ENCODE assay signal across 8 mouse cellular contexts in genomic region chr5:118478120-118478768, GRCm38 (mm10).
DNase-seq lines count a peak whose midpoint lies in the region; ATAC-seq lines count a peak whose summit lies in the region.

No protein-coding gene starts in this region.

- H3K4me1 ChIP-seq in intestine, embryonic 14.5 days (replicated peaks; ENCODE audit: control insufficient read depth, insufficient read depth, low read length): no peaks in the 10 kb centered on the region; the same call in none of the 2 replicates
- peaks cover 37% of the 10 kb centered on the region for H3K4me1 ChIP-seq in limb, embryonic 13.5 days
- peaks cover 6% of the 10 kb centered on the region for H3K4me1 ChIP-seq in midbrain, embryonic 15.5 days

- no peaks in the 10 kb centered on the region for H3K36me3 ChIP-seq in intestine, embryonic 14.5 days (ENCODE audit: control insufficient read depth, insufficient read depth, low read length)
- no peaks in the 10 kb centered on the region for H3K36me3 ChIP-seq in limb, embryonic 13.5 days
- H3K36me3 ChIP-seq in midbrain, embryonic 15.5 days (replicated peaks): no peaks in the 10 kb centered on the region
- no peaks in the 10 kb centered on the region for H3K36me3 ChIP-seq in splenic B cell, adult 2 months (ENCODE audit: control insufficient read depth, insufficient read depth, low read length, poor library complexity, severe bottlenecking)

- no peaks in the 10 kb centered on the region for H3K9me3 ChIP-seq in intestine, embryonic 14.5 days (ENCODE audit: control insufficient read depth, low read length)
- H3K9me3 ChIP-seq in limb, embryonic 13.5 days: no peaks in the 10 kb centered on the region
- H3K9me3 ChIP-seq in midbrain, embryonic 15.5 days: no peaks in the 10 kb centered on the region

- no peak overlapping the region for H3K27ac ChIP-seq in intestine, embryonic 14.5 days (ENCODE audit: low read depth)
- H3K27ac ChIP-seq in limb, embryonic 13.5 days: peak overlapping the region; percentile 65
- H3K27ac ChIP-seq in midbrain, embryonic 15.5 days: no peak overlapping the region

- H3K27me3 ChIP-seq in intestine, embryonic 14.5 days (replicated peaks; ENCODE audit: control insufficient read depth, insufficient read depth, low read length): no peaks in the 10 kb centered on the region
- no peaks in the 10 kb centered on the region for H3K27me3 ChIP-seq in limb, embryonic 13.5 days
- H3K27me3 ChIP-seq in midbrain, embryonic 15.5 days (replicated peaks): no peaks in the 10 kb centered on the region; the same call in 1 of the 2 replicates
- H3K27me3 ChIP-seq in splenic B cell, adult 2 months (ENCODE audit: control insufficient read depth, insufficient read depth, low read length, poor library complexity, severe bottlenecking): no peaks in the 10 kb centered on the region

- peak; percentile 66; the same call in 1 of the 2 replicates for ATAC-seq in intestine, embryonic 14.5 days (replicated peaks; ENCODE audit: low FRiP score, low TSS enrichment, low read depth)
- ATAC-seq in limb, embryonic 13.5 days (ENCODE audit: low FRiP score, low read depth): peak; percentile 89
- ATAC-seq in midbrain, embryonic 15.5 days (replicated peaks): peak; percentile 85

- peak overlapping the region; percentile 46 for H3K4me2 ChIP-seq in intestine, embryonic 14.5 days (ENCODE audit: low read length)
- peak overlapping the region; percentile 61 for H3K4me2 ChIP-seq in limb, embryonic 13.5 days (replicated peaks)
- H3K4me2 ChIP-seq in midbrain, embryonic 15.5 days: peak overlapping the region; percentile 57

- H3K4me3 ChIP-seq in intestine, embryonic 14.5 days (ENCODE audit: low read depth, low read length): 0 out of 2 replicates have a peak overlapping the region, but pooled peaks have one; percentile 19
- H3K4me3 ChIP-seq in limb, embryonic 13.5 days: peak overlapping the region; percentile 33
- peak overlapping the region; percentile 24 for H3K4me3 ChIP-seq in midbrain, embryonic 15.5 days

- WGBS in intestine, embryonic 14.5 days: 13% methylated on average over 15 of the region's 15 CpGs
- WGBS in limb, embryonic 13.5 days: 3% methylated on average over 15 of the region's 15 CpGs
- 7% methylated on average over 15 of the region's 15 CpGs for WGBS in midbrain, embryonic 15.5 days

- DNase-seq in right cerebral cortex, adult 2 months (ENCODE audit: low spot score in 2 of 2): peak; percentile 13 to 47
- no peak for DNase-seq in right cerebral cortex, adult 18-20 months
- peak; percentile 75 for DNase-seq in embryo, embryonic 11.5 days (ENCODE audit: low read depth, low spot score)
- peak; percentile 39 to 76 for DNase-seq in gastrocnemius, postnatal 4 days (ENCODE audit: low spot score in 2 of 2)
- DNase-seq in intestine, embryonic 14.5 days (ENCODE audit: low spot score): peak; percentile 69
- peak; percentile 96 for DNase-seq in splenic B cell, adult 2 months (ENCODE audit: low read depth, low spot score)

- 0 out of 2 replicates have a peak overlapping the region, but pooled peaks have one; percentile 17 for H3K9ac ChIP-seq in intestine, embryonic 14.5 days (ENCODE audit: low read length)
- 0 out of 2 replicates have a peak overlapping the region, but pooled peaks have one; percentile 26 for H3K9ac ChIP-seq in limb, embryonic 13.5 days
- no peak overlapping the region for H3K9ac ChIP-seq in midbrain, embryonic 15.5 days
